Mouse (Mus musculus) ovary, adult 10 weeks (tissue): ENCODE results near the gene Gm45194. TPM values are rescaled to one million over a fixed set of nuclear protein-coding genes. Genes with fewer than 3 reads are reported as not detected.

ENCODE experiments used
- polyA plus RNA-seq: library from polyadenylated mRNA; stranded (reverse); fragments of 350-450 nt; fragmentation: Illumina TruSeq; extraction: RNeasy Lipid Tissue Mini Kit (QIAGEN cat#74804); gene quantifications from one replicate; pipeline ENCODE4 v1.2.3, GENCODE M21; 2014

The Gm45194 gene
- polyA plus RNA-seq = 0.57 TPM

DNA sequence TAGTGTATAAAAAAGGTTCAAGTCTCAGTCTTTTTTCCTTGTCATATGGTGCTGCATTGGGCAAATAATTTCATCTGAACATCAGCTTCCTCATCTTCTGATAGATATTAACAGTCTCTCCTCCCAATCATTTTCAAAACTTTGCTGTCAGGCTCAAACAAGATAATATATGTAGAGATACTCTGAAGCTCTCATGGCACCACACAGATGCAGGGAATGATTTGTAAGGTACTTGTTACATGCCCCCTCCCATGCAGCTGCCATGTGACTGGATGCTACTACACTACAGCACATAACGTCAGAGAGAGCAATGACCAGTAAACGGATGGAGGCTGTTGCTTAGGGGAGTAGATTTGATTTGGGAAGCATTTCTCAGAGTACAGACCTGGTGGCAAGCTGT lies at the start of gene Gm45194:
Gene Gm45194, plus strand, starts transcription at position 301 of the 400 bp plus-strand sequence.

DNA sequence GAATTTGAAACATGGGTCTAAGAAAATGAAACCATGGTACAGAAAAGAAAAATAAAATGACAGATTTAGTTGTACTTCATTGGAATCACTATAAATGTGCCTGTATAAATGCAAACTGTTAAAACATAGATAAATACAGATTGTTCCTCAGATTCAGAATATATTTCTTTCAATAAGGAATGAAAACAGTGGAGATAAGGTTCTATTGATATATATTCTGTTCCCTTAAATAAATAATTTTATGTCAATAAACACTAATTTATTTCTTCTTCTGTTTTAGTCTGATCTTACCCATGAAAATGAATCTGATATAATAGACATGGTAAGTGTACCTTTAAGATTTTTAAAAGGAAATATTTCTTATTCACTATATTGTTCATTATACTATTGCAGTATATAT lies 119.5 kb downstream of the Gm45194 start, which contains the start of gene Tex16:
Gene Tex16, plus strand, starts transcription at position 301 of the 400 bp plus-strand sequence.

GRCm38 (mm10) chrX:112238749-112239148 lies 347.6 kb downstream of the Gm45194 start, which contains the start of gene 4933403O08Rik:
Gene 4933403O08Rik, plus strand, starts transcription at chrX:112239049.

Other genes starting within 250 kb of the Gm45194 start
- 5.6 TPM for gene Hdx, start 194.3 kb upstream of the Gm45194 start, polyA plus RNA-seq
- 1.6 TPM for gene Tex16, start 119.6 kb downstream of the Gm45194 start, polyA plus RNA-seq